Mouse (Mus musculus): ENCODE data around the gene Glra1.
"Not testable (repeated sequence)": the region's sequence is repeated elsewhere in the genome, so short reads cannot be mapped to it uniquely, and the experiment has no call there.

The Glra1 gene

GRCm38 (mm10) chr11:55607808-55608523 lies at the start of gene Glra1:
TSS of gene Glra1 (minus strand) at chr11:55608198.
- in situ Hi-C loops (cut with MboI; ENCODE audit: low sequenced_read_pairs): no loop called here

GRCm38 (mm10) chr11:55636961-55637360 lies 29.0 kb upstream of the Glra1 start:
- in situ Hi-C loops (cut with MboI; ENCODE audit: low sequenced_read_pairs): no loop called here

GRCm38 (mm10) chr11:55633901-55634300 lies 25.9 kb upstream of the Glra1 start:
- in situ Hi-C loops (cut with MboI; ENCODE audit: low sequenced_read_pairs): no loop called here

GRCm38 (mm10) chr11:55614631-55615030 lies 6.6 kb upstream of the Glra1 start:
- in situ Hi-C loops (cut with MboI; ENCODE audit: low sequenced_read_pairs): not testable (repeated sequence)

GRCm38 (mm10) chr11:55608524-55608920 lies 524 bp upstream of the Glra1 start:
- in situ Hi-C loops (cut with MboI; ENCODE audit: low sequenced_read_pairs): no loop called here

- in situ Hi-C loops (cut with MboI; ENCODE audit: low sequenced_read_pairs): no loop called here
Measured at GRCm38 (mm10) chr11:55607066-55607807, 761 bp downstream of the Glra1 start.

GRCm38 (mm10) chr11:55601447-55602065 lies 6.4 kb downstream of the Glra1 start:
- in situ Hi-C loops (cut with MboI; ENCODE audit: low sequenced_read_pairs): no loop called here

GRCm38 (mm10) chr11:55595726-55596125 lies 12.3 kb downstream of the Glra1 start:
- in situ Hi-C loops (cut with MboI; ENCODE audit: low sequenced_read_pairs): no loop called here

- in situ Hi-C loops (cut with MboI; ENCODE audit: low sequenced_read_pairs): no loop called here
Measured at GRCm38 (mm10) chr11:55594411-55594810, 13.6 kb downstream of the Glra1 start.

- in situ Hi-C loops (cut with MboI; ENCODE audit: low sequenced_read_pairs): no loop called here
Measured at GRCm38 (mm10) chr11:55591194-55591593, 16.8 kb downstream of the Glra1 start.

- in situ Hi-C loops (cut with MboI; ENCODE audit: low sequenced_read_pairs): no loop called here
Measured at GRCm38 (mm10) chr11:55589376-55590167, 18.4 kb downstream of the Glra1 start.

- in situ Hi-C loops (cut with MboI; ENCODE audit: low sequenced_read_pairs): no loop called here
Measured at GRCm38 (mm10) chr11:55574397-55574796, 33.6 kb downstream of the Glra1 start.

GRCm38 (mm10) chr11:55571144-55571543 lies 36.9 kb downstream of the Glra1 start:
- in situ Hi-C loops (cut with MboI; ENCODE audit: low sequenced_read_pairs): no loop called here

GRCm38 (mm10) chr11:55566309-55567099 lies 41.5 kb downstream of the Glra1 start:
- in situ Hi-C loops (cut with MboI; ENCODE audit: low sequenced_read_pairs): no loop called here

- in situ Hi-C loops (cut with MboI; ENCODE audit: low sequenced_read_pairs): no loop called here
Measured at GRCm38 (mm10) chr11:55545690-55546089, 62.3 kb downstream of the Glra1 start.

GRCm38 (mm10) chr11:55542671-55543070 lies 65.3 kb downstream of the Glra1 start:
- in situ Hi-C loops (cut with MboI; ENCODE audit: low sequenced_read_pairs): no loop called here

- in situ Hi-C loops (cut with MboI; ENCODE audit: low sequenced_read_pairs): no loop called here
Measured at GRCm38 (mm10) chr11:55542128-55542527, 65.9 kb downstream of the Glra1 start.

GRCm38 (mm10) chr11:55534766-55535165 lies 73.2 kb downstream of the Glra1 start:
- in situ Hi-C loops (cut with MboI; ENCODE audit: low sequenced_read_pairs): no loop called here

- in situ Hi-C loops (cut with MboI; ENCODE audit: low sequenced_read_pairs): no loop called here
Measured at GRCm38 (mm10) chr11:55533378-55533777, 74.6 kb downstream of the Glra1 start.

- in situ Hi-C loops (cut with MboI; ENCODE audit: low sequenced_read_pairs): no loop called here
Measured at GRCm38 (mm10) chr11:55530741-55531140, 77.3 kb downstream of the Glra1 start.
